Mouse (Mus musculus): ENCODE results near the gene Diexf. TPM values are rescaled to one million over a fixed set of nuclear protein-coding genes. Genes with fewer than 3 reads are reported as not detected.

The Diexf gene
- polyA plus RNA-seq (2012; rRNA removed), result 7.0 and 7.8 TPM in 2 replicates

DNA sequence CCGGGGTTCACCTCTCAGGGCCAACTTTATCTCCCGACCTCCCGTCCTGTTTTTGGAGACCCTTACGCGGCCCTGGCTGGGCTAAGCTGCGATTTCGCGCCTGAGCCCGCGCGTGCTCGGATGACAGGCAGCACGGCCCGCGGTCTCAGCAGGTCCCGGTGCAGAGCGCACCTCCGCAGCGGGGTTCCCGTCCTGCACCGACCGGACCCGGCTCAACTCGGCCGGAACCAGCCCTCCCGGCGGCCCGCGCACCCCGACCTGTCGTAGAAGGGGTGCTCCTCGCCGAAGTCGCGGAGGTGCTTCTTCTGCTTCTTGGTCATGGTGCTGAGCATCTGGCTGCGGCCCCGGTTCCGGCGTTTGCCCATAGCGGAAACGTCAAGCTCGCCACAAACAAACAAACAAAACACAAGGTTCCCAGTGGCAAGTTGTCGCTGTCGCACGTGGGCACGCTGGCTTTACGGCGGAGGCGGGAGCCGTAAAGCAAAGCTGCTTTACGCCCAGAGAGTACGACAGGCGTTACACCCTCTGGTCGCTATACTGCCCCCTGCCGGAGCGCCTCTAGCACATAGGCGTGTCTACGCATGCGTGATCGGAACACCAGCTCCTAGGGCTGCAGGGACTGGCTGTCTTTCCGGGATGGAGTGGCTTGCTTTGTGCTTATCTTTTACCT, at the start of gene Diexf:
Diexf (minus strand) TSS at position 487 of the 670 bp plus-strand sequence.

DNA sequence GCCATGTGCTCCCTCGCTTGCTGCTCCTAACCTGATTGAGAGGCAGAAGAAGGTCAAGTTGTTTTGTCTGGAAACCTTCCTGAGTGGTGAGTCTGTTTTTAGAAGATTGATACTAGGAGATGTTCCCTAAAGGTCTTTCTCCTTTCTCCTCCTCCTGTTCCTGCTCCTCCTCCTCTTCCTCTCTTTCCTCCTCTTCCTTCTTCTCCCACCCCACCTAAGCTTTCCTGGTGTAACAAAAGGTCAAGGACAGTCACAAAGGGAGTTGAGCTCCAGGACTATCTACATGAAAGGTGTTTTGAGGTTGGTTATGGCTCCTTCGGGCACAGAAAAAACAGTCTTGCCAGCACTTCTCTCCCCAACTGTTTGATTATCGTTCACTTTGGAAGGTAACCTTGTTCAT, 37.7 kb upstream of the Diexf start, which contains the start of gene A130010J15Rik:
A130010J15Rik (plus strand) TSS at position 301 of the 400 bp plus-strand sequence.

DNA sequence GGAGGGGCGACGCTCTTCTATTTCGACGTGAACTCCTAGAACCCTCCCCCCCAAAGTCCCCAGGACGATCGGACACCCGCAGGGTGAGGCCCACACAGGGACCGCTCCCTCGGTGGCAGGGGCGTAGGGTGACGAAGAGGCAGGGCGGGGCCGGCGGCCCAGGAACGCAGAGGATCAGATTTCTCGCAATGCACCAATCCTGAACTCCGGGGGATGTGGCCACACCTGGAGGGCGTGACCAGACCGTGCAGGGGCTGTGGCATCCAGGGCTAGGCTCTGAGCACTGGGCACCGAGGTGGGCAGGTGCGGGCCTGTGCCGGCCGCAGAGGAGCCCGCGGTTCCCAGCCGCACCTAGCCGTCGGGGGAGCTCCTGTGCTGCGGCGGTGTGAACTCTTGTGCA, 22.8 kb upstream of the Diexf start, which contains the start of gene Irf6:
Irf6 (plus strand) TSS at position 240 of the 400 bp plus-strand sequence.

Other genes starting within 250 kb of the Diexf start
- gene Syt14, start 94.5 kb downstream of the Diexf start, polyA plus RNA-seq (2012; rRNA removed), result 1.9 and 2.3 TPM in 2 replicates
- 12.9 and 15.1 TPM in 2 replicates for gene Irf6, start 22.8 kb upstream of the Diexf start, polyA plus RNA-seq (2012; rRNA removed)
- 2.2 and 2.6 TPM in 2 replicates for gene A130010J15Rik, start 37.8 kb upstream of the Diexf start, polyA plus RNA-seq (2012; rRNA removed)
- 9.9 and 11.5 TPM in 2 replicates for gene Traf3ip3, start 71.4 kb upstream of the Diexf start, polyA plus RNA-seq (2012; rRNA removed)
- 1.4 and 2.2 TPM in 2 replicates for gene Lamb3, start 77.4 kb upstream of the Diexf start, polyA plus RNA-seq (2012; rRNA removed)
- gene Hsd11b1, start 133.8 kb upstream of the Diexf start, polyA plus RNA-seq (2012; rRNA removed), result 121 and 154 TPM in 2 replicates
- 364 and 512 TPM in 2 replicates for gene G0s2, start 142.9 kb upstream of the Diexf start, polyA plus RNA-seq (2012; rRNA removed)
- 0.26 and 0.28 TPM in 2 replicates for gene Camk1g, start 240.0 kb upstream of the Diexf start, polyA plus RNA-seq (2012; rRNA removed)

All from liver, embryonic 18 days (tissue).